Mouse (Mus musculus): Measurements from ENCODE around the gene Snrnp25.

- TF ChIP-seq CTCF (IDR thresholded peaks at IDR 0.05; ENCODE audit: control insufficient read depth, insufficient read depth, low read length) (no peak), POLR2A (IDR thresholded peaks at IDR 0.05; ENCODE audit: borderline replicate concordance, control insufficient read depth, low read depth, low read length) (no peak)
Observed at GRCm38 (mm10) chr11:32193156-32193555, 12.1 kb upstream of the Snrnp25 start.

All from bone marrow, adult 2 months (tissue).